Mouse (Mus musculus): Measurements from ENCODE around the gene Nubp1. TPM values are rescaled to one million over a fixed set of nuclear protein-coding genes. Genes with fewer than 3 reads are reported as not detected.

Gene Nubp1
- total and polyA plus RNA-seq, 3 experiments, result 152 to 169 (median 162) TPM

DNA sequence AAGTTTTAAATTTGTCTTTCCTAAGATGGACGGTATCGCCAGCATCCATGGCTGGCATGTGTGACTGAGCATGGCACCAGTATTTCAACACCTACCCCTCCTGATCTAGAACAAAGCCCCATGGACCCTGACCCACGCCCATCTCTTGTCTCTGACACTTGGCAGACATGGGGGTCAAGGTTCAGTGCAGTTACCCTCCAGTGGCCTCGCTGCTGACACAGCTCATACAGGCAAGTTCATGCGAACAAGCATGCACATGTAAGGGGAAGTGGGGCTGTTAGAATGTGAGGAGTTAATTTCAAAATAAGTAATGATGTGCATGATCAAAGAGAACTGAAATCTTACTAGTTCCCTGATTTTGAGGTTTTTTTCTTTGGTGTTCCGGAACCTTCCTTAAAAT lies 24.4 kb downstream of the Nubp1 start:
- no peak for TF ChIP-seq SMC3 (IDR thresholded peaks at IDR 0.05; ENCODE audit: low read depth, low read length)
- TF ChIP-seq MAX (IDR thresholded peaks at IDR 0.05; ENCODE audit: low read length), result no peak
- TF ChIP-seq RCOR1 (conservative IDR thresholded peaks at IDR 0.05; ENCODE audit: low read depth, low read length), result no peak
- TF ChIP-seq KAT2A (IDR thresholded peaks at IDR 0.05; ENCODE audit: insufficient replicate concordance, low read length), result no peak
- TF ChIP-seq RAD21 (IDR thresholded peaks at IDR 0.05; ENCODE audit: low read depth, low read length), result no peak
- no peak for TF ChIP-seq ZMIZ1 (IDR thresholded peaks at IDR 0.05; ENCODE audit: low read depth, low read length)
- no peak for TF ChIP-seq CTCF (conservative IDR thresholded peaks at IDR 0.05 in 1 of 2, IDR thresholded peaks at IDR 0.05 in 1 of 2; ENCODE audit: low read depth in 2 of 2, low read length in 2 of 2)
- TF ChIP-seq POLR2AphosphoS2 (IDR thresholded peaks at IDR 0.05; ENCODE audit: low read depth, low read length), result no peak
- no peak for TF ChIP-seq POLR2A (IDR thresholded peaks at IDR 0.05; ENCODE audit: low read depth, low read length)
- no peak for TF ChIP-seq HCFC1 (IDR thresholded peaks at IDR 0.05; ENCODE audit: low read depth, low read length)
- TF ChIP-seq MXI1 (IDR thresholded peaks at IDR 0.05; ENCODE audit: low read depth, low read length), result no peak
- no peak for TF ChIP-seq EP300 (IDR thresholded peaks at IDR 0.05; ENCODE audit: low read length)
- dilution Hi-C loops (cut with MboI; ENCODE audit: extremely low pct_ligation_motif_present, extremely low pct_unique_long_range_greater_than_20kb, low sequenced_read_pairs), result no loop called here
- Histone ChIP-seq H3K27ac (ENCODE audit: insufficient read depth, low read depth) (no peak overlapping the region), H3K4me2 (ENCODE audit: insufficient read depth, low read depth, poor library complexity, severe bottlenecking) (no peak overlapping the region), H3K79me2 (replicated peaks; ENCODE audit: control insufficient read depth, extremely low read depth, insufficient read depth, poor library complexity, severe bottlenecking) (no peaks in the 10 kb centered on the region), H3K27me3 (replicated peaks) (no peaks in the 10 kb centered on the region), H3K4me3 (replicated peaks in 1 of 3; ENCODE audit: low read depth in 2 of 3, low read length in 2 of 3, poor library complexity in 1 of 3) (no peak overlapping the region), H3K4me1 (ENCODE audit: control insufficient read depth in 1 of 2, insufficient read depth in 2 of 2) (peaks cover 29 to 60% of the 10 kb centered on the region in 2 experiments), H3K9me3 (replicated peaks; ENCODE audit: low read length) (no peaks in the 10 kb centered on the region), H3K9ac (ENCODE audit: insufficient read depth, low read depth) (no peak overlapping the region), H3K36me3 (replicated peaks in 1 of 2; ENCODE audit: control insufficient read depth in 1 of 2, insufficient read depth in 1 of 2, low read length in 1 of 2) (no peaks in the 10 kb centered on the region)
- in situ Hi-C loops (cut with MboI; ENCODE audit: low pct_ligation_motif_present, low pct_unique_long_range_greater_than_20kb, low sequenced_read_pairs), result no loop called here
- no peak for DNase-seq (ENCODE audit: extremely low read depth)

DNA sequence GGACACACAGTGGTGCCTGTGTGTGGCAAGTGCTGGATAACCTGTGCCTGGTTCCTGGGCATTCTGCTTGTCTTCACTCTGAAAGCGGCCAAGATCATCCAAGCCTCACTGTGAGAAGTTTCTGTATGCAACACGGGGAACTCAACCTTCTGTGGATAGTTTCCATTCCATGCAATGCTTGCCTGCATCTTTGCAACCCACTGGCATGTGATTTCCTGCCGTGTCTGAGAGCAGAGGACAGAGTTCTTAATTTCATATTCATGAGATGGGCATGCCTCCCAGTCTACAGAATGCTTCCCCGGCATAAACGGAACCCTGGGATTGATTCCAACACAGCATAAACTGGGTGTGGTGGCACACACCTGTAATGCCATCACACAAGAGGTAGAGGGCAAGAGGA lies 26.3 kb downstream of the Nubp1 start:
- H3K4me3 ChIP-seq (replicated peaks in 1 of 3; ENCODE audit: low read depth in 2 of 3, low read length in 2 of 3, poor library complexity in 1 of 3), result no peak overlapping the region
- no peak for DNase-seq (ENCODE audit: extremely low read depth)
- H3K36me3 ChIP-seq (replicated peaks in 1 of 2; ENCODE audit: control insufficient read depth in 1 of 2, insufficient read depth in 1 of 2, low read length in 1 of 2), result no peaks in the 10 kb centered on the region
- peaks cover 14 to 41% of the 10 kb centered on the region in 2 experiments for H3K4me1 ChIP-seq (ENCODE audit: control insufficient read depth in 1 of 2, insufficient read depth in 2 of 2)
- no peak overlapping the region for H3K9ac ChIP-seq (ENCODE audit: insufficient read depth, low read depth)
- no peaks in the 10 kb centered on the region for H3K79me2 ChIP-seq (replicated peaks; ENCODE audit: control insufficient read depth, extremely low read depth, insufficient read depth, poor library complexity, severe bottlenecking)
- dilution Hi-C loops (cut with MboI; ENCODE audit: extremely low pct_ligation_motif_present, extremely low pct_unique_long_range_greater_than_20kb, low sequenced_read_pairs), result no loop called here
- no peak overlapping the region for H3K4me2 ChIP-seq (ENCODE audit: insufficient read depth, low read depth, poor library complexity, severe bottlenecking)
- in situ Hi-C loops (cut with MboI; ENCODE audit: low pct_ligation_motif_present, low pct_unique_long_range_greater_than_20kb, low sequenced_read_pairs), result no loop called here
- H3K27me3 ChIP-seq (replicated peaks), result no peaks in the 10 kb centered on the region
- TF ChIP-seq UBTF (IDR thresholded peaks at IDR 0.05; ENCODE audit: low read depth, low read length) (no peak), MAZ (IDR thresholded peaks at IDR 0.05; ENCODE audit: low read depth, low read length) (no peak), NRF1 (IDR thresholded peaks at IDR 0.05; ENCODE audit: low read depth, low read length) (no peak), BHLHE40 (IDR thresholded peaks at IDR 0.05; ENCODE audit: low read depth, low read length) (peak; percentile 34; the same call in 1 of the 2 replicates)
- H3K27ac ChIP-seq (ENCODE audit: insufficient read depth, low read depth), result no peak overlapping the region
- H3K9me3 ChIP-seq (replicated peaks; ENCODE audit: low read length), result no peaks in the 10 kb centered on the region

DNA sequence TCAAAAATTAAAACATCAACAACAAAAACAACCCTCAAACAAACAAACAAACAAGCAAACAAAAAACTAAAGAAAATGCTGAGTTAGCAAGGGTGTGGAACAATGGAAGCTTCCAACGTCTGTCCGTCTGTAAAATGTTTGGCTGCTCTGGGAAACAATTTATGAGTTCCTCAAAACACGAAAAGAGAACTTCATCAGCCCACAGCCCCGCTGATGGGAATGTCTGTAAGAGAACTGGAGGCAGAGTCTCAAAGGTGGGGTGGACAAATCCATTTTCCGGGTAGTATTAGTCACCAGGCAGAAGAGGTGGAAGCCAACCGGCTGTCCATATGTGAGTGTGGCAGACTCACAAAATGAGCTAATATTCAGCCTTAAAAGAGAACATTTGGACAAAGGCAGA lies 29.6 kb downstream of the Nubp1 start:
- Histone ChIP-seq H3K4me1 (ENCODE audit: control insufficient read depth in 1 of 2, insufficient read depth in 2 of 2) (peaks cover 3 to 21% of the 10 kb centered on the region in 2 experiments; a peak in 3 of 4 replicates), H3K36me3 (replicated peaks in 1 of 2; ENCODE audit: control insufficient read depth in 1 of 2, insufficient read depth in 1 of 2, low read length in 1 of 2) (no peaks in the 10 kb centered on the region), H3K4me2 (ENCODE audit: insufficient read depth, low read depth, poor library complexity, severe bottlenecking) (no peak overlapping the region), H3K9me3 (replicated peaks; ENCODE audit: low read length) (no peaks in the 10 kb centered on the region), H3K9ac (ENCODE audit: insufficient read depth, low read depth) (no peak overlapping the region), H3K4me3 (replicated peaks in 1 of 3; ENCODE audit: low read depth in 2 of 3, low read length in 2 of 3, poor library complexity in 1 of 3) (no peak overlapping the region), H3K27ac (ENCODE audit: insufficient read depth, low read depth) (no peak overlapping the region), H3K79me2 (replicated peaks; ENCODE audit: control insufficient read depth, extremely low read depth, insufficient read depth, poor library complexity, severe bottlenecking) (no peaks in the 10 kb centered on the region), H3K27me3 (replicated peaks) (no peaks in the 10 kb centered on the region)
- dilution Hi-C loops (cut with MboI; ENCODE audit: extremely low pct_ligation_motif_present, extremely low pct_unique_long_range_greater_than_20kb, low sequenced_read_pairs) (no loop called here), in situ Hi-C loops (cut with MboI; ENCODE audit: low pct_ligation_motif_present, low pct_unique_long_range_greater_than_20kb, low sequenced_read_pairs) (no loop called here)
- no peak for TF ChIP-seq MEF2A (IDR thresholded peaks at IDR 0.05; ENCODE audit: borderline replicate concordance, low read depth, low read length)
- peak; percentile 78 for TF ChIP-seq MAFK (IDR thresholded peaks at IDR 0.05; ENCODE audit: insufficient replicate concordance, low read length)
- no peak for DNase-seq (ENCODE audit: extremely low read depth)
